Mouse (Mus musculus): Measurements from ENCODE around the gene Lrrfip1. TPM values are rescaled to one million over a fixed set of nuclear protein-coding genes. Genes with fewer than 3 reads are reported as not detected.

Lrrfip1 gene
- polyA plus RNA-seq, 1 experiment from 2014 or later, result 26.2 TPM

DNA sequence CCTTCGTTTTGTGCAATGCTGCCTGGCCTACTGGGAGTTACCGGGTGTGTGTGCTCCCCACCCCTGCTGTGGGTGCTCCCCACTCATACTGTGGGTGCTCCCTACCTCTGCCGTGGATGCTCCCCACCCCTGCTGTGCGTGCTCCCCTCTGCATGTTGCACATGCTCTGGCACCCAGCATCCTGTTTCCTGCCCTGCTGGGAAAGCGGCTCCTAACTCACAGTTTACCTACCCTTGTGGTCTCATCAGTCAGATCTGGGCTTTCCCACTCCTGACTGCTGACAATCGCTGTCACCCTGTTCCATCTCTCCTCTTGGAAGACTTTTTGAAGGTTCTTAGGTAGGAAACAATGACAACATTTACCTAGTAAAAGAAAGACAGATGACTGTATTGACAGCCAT is 91.9 kb downstream of the Lrrfip1 start:
- Histone ChIP-seq H3K27ac (replicated peaks; ENCODE audit: low read depth, low read length) (no peak overlapping the region), H3K4me2 (ENCODE audit: low read depth, severe bottlenecking) (no peak overlapping the region), H3K9ac (ENCODE audit: low read length) (no peak overlapping the region), H3K9me3 (ENCODE audit: control insufficient read depth, low read length) (no peaks in the 10 kb centered on the region), H3K4me3 (ENCODE audit: low read depth, low read length) (no peak overlapping the region), H3K36me3 (ENCODE audit: control insufficient read depth, insufficient read depth, low read length) (no peaks in the 10 kb centered on the region), H3K4me1 (ENCODE audit: control insufficient read depth, insufficient read depth, low read length) (peaks cover 12% of the 10 kb centered on the region), H3K27me3 (ENCODE audit: control insufficient read depth, insufficient read depth, low read length) (no peaks in the 10 kb centered on the region)
- ATAC-seq (ENCODE audit: insufficient number of reproducible peaks, low FRiP score, low TSS enrichment, low read depth), result no peak
- DNase-seq (ENCODE audit: low spot score), result no peak
- 84% methylated on average over 6 of the region's 6 CpGs for WGBS

DNA sequence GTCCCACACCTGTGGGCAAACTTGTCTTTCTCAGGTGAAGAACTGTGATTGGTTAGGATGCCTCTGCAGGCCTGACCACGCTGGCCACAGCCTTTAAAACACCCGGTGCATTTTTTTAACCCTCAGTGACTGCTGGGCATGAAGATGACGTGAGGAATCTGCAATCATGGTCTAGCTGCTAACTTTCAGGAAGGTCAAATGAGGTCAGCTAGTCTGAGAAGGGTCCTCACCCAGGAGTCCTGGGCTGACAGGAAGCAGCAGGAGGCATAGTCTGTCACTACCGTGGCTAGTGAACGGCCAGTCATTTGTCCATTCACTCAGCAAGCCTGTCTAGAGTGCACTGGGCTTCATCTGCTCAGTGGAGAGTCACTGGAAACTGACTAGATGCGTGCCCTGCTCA is 93.9 kb downstream of the Lrrfip1 start:
- WGBS, result 37% methylated on average over 6 of the region's 6 CpGs
- Histone ChIP-seq H3K4me3 (ENCODE audit: low read depth, low read length) (no peak overlapping the region), H3K27me3 (ENCODE audit: control insufficient read depth, insufficient read depth, low read length) (no peaks in the 10 kb centered on the region), H3K27ac (replicated peaks; ENCODE audit: low read depth, low read length) (no peak overlapping the region), H3K4me2 (ENCODE audit: low read depth, severe bottlenecking) (no peak overlapping the region), H3K36me3 (ENCODE audit: control insufficient read depth, insufficient read depth, low read length) (no peaks in the 10 kb centered on the region), H3K4me1 (ENCODE audit: control insufficient read depth, insufficient read depth, low read length) (peaks cover 3% of the 10 kb centered on the region; the same call in 1 of the 2 replicates), H3K9me3 (ENCODE audit: control insufficient read depth, low read length) (no peaks in the 10 kb centered on the region), H3K9ac (ENCODE audit: low read length) (no peak overlapping the region)
- DNase-seq (ENCODE audit: low spot score) (no peak), ATAC-seq (ENCODE audit: insufficient number of reproducible peaks, low FRiP score, low TSS enrichment, low read depth) (no peak)

DNA sequence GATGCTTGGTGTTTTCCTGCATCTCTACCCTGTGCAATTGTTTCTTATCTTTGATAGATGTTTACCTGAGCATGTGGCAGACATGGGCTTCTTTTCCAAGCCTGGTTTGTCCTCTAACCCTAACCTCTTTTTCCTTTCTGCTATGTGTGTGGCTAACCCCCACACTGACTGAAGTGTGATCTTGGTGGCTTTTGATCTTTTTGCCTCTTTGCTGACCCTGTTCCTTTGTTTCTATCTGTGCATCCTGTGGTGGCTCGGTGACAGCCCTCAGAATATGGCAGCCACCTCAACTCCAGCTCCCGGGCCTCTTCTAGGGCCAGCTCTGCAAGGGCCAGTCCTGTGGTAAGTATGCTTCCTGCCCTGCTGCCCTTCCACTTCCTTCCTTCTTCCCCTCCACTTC is 94.8 kb downstream of the Lrrfip1 start:
- no peak for DNase-seq (ENCODE audit: low spot score)
- no peak overlapping the region for H3K4me2 ChIP-seq (ENCODE audit: low read depth, severe bottlenecking)
- H3K27ac ChIP-seq (replicated peaks; ENCODE audit: low read depth, low read length), result no peak overlapping the region

DNA sequence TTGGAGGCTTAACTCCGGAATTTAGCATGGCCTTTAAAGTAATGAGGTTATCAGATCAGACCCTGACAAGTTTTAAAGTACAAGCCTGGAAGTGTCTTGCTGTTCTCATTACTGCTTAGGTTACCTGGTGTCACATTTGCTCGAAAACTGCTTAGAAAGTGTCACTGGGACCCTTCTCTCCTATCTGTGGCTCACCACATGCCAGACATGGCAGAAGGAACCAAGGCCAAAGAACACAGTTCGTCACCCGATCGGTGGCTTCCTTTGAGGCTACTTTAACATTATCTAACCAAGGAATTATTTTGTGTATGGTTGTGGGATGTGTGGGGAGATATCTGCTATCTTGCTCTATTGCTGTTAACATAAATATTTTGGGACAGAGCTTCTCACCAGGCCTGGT is 95.5 kb downstream of the Lrrfip1 start:
- Histone ChIP-seq H3K9me3 (ENCODE audit: control insufficient read depth, low read length) (no peaks in the 10 kb centered on the region), H3K4me3 (ENCODE audit: low read depth, low read length) (no peak overlapping the region), H3K9ac (ENCODE audit: low read length) (no peak overlapping the region), H3K4me2 (ENCODE audit: low read depth, severe bottlenecking) (no peak overlapping the region), H3K4me1 (ENCODE audit: control insufficient read depth, insufficient read depth, low read length) (peaks cover 3% of the 10 kb centered on the region; the same call in 1 of the 2 replicates), H3K36me3 (ENCODE audit: control insufficient read depth, insufficient read depth, low read length) (no peaks in the 10 kb centered on the region), H3K27me3 (ENCODE audit: control insufficient read depth, insufficient read depth, low read length) (no peaks in the 10 kb centered on the region), H3K27ac (replicated peaks; ENCODE audit: low read depth, low read length) (no peak overlapping the region)
- 85% methylated on average over 5 of the region's 5 CpGs for WGBS
- DNase-seq (ENCODE audit: low spot score) (no peak), ATAC-seq (ENCODE audit: insufficient number of reproducible peaks, low FRiP score, low TSS enrichment, low read depth) (no peak)

More for the DNA sequence above, 94.8 kb downstream of the Lrrfip1 start:
- H3K36me3 ChIP-seq (ENCODE audit: control insufficient read depth, insufficient read depth, low read length), result no peaks in the 10 kb centered on the region
- 64% methylated on average over 2 of the region's 2 CpGs for WGBS
- H3K4me3 ChIP-seq (ENCODE audit: low read depth, low read length), result no peak overlapping the region
- H3K9ac ChIP-seq (ENCODE audit: low read length), result no peak overlapping the region
- H3K4me1 ChIP-seq (ENCODE audit: control insufficient read depth, insufficient read depth, low read length), result peaks cover 3% of the 10 kb centered on the region; the same call in 1 of the 2 replicates
- H3K27me3 ChIP-seq (ENCODE audit: control insufficient read depth, insufficient read depth, low read length), result no peaks in the 10 kb centered on the region
- ATAC-seq (ENCODE audit: insufficient number of reproducible peaks, low FRiP score, low TSS enrichment, low read depth), result no peak
- H3K9me3 ChIP-seq (ENCODE audit: control insufficient read depth, low read length), result no peaks in the 10 kb centered on the region

DNA sequence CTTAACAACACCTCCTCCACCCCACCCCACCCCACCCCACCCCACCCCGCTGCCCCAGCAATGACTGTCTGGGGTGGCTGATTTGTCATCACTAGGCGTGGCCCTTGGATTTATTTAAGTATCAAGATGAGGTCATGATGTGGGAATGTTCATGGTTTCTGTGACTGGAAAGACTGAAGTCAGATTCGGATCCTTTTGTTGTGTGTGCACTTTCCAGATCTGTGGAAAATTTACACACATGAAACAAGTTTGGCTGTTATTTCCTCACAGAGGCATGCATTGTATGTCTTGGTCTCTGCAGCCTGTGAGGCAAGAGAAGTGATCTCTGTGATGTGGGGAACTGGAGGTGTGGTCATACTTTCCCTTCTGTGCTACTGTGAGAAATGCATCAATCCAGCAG is 96.7 kb downstream of the Lrrfip1 start:
- 76% methylated on average over 3 of the region's 3 CpGs for WGBS
- Histone ChIP-seq H3K27ac (replicated peaks; ENCODE audit: low read depth, low read length) (no peak overlapping the region), H3K4me3 (ENCODE audit: low read depth, low read length) (no peak overlapping the region), H3K9ac (ENCODE audit: low read length) (no peak overlapping the region), H3K4me1 (ENCODE audit: control insufficient read depth, insufficient read depth, low read length) (peaks cover 3% of the 10 kb centered on the region; the same call in 1 of the 2 replicates), H3K4me2 (ENCODE audit: low read depth, severe bottlenecking) (no peak overlapping the region), H3K9me3 (ENCODE audit: control insufficient read depth, low read length) (no peaks in the 10 kb centered on the region), H3K27me3 (ENCODE audit: control insufficient read depth, insufficient read depth, low read length) (no peaks in the 10 kb centered on the region), H3K36me3 (ENCODE audit: control insufficient read depth, insufficient read depth, low read length) (no peaks in the 10 kb centered on the region)
- DNase-seq (ENCODE audit: low spot score) (no peak), ATAC-seq (ENCODE audit: insufficient number of reproducible peaks, low FRiP score, low TSS enrichment, low read depth) (no peak)

DNA sequence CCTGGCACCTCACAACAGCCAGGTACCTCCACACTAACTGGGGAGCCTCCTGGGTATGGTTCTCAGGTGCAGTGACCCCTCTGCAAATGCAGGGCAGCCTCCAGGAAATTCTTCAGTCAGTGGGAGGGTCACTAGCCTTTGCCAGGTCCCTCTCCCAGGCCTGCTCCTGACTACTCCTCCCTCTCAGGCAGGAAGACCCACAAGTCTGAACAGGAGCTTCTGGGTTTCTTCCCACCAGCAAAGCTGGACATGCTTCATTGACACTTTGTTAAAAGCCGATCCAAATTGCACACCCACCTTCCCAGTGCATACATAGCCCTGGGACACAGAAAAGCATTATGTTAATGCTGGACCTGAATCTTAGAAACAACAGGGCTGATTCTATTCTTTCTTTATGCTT is 97.3 kb downstream of the Lrrfip1 start:
- Histone ChIP-seq H3K4me3 (ENCODE audit: low read depth, low read length) (no peak overlapping the region), H3K27me3 (ENCODE audit: control insufficient read depth, insufficient read depth, low read length) (no peaks in the 10 kb centered on the region), H3K36me3 (ENCODE audit: control insufficient read depth, insufficient read depth, low read length) (no peaks in the 10 kb centered on the region), H3K9me3 (ENCODE audit: control insufficient read depth, low read length) (no peaks in the 10 kb centered on the region), H3K4me1 (ENCODE audit: control insufficient read depth, insufficient read depth, low read length) (peaks cover 3% of the 10 kb centered on the region; the same call in 1 of the 2 replicates), H3K9ac (ENCODE audit: low read length) (no peak overlapping the region), H3K27ac (replicated peaks; ENCODE audit: low read depth, low read length) (no peak overlapping the region), H3K4me2 (ENCODE audit: low read depth, severe bottlenecking) (no peak overlapping the region)
- DNase-seq (ENCODE audit: low spot score), result no peak
- ATAC-seq (ENCODE audit: insufficient number of reproducible peaks, low FRiP score, low TSS enrichment, low read depth), result no peak
- WGBS, result 76% methylated on average over 1 of the region's 1 CpGs

DNA sequence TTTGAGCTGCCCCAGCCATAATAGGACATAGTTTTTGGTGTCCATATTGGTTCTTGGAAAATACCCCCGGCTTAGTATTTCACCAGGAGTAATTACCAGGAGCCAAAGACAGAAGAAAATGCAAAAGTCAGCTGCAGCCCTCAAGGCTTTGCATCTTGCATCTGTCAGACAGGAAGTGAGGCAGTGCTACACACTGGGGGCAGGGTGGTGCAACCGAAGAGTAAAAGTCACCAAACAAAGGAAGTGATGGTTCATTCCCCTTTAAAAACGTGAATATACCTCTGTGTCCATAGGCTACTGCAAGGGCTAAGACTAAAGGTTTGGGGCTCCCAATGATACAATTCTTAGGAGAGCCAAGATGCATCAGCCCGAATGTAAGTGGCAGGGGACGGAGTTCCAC is 98.0 kb downstream of the Lrrfip1 start:
- H3K4me1 ChIP-seq (ENCODE audit: control insufficient read depth, insufficient read depth, low read length), result peaks cover 3% of the 10 kb centered on the region; the same call in 1 of the 2 replicates
- H3K27ac ChIP-seq (replicated peaks; ENCODE audit: low read depth, low read length), result no peak overlapping the region
- ATAC-seq (ENCODE audit: insufficient number of reproducible peaks, low FRiP score, low TSS enrichment, low read depth) (no peak), DNase-seq (ENCODE audit: low spot score) (no peak)
- no peaks in the 10 kb centered on the region for H3K36me3 ChIP-seq (ENCODE audit: control insufficient read depth, insufficient read depth, low read length)
- 73% methylated on average over 5 of the region's 5 CpGs for WGBS
- no peak overlapping the region for H3K4me3 ChIP-seq (ENCODE audit: low read depth, low read length)
- no peak overlapping the region for H3K9ac ChIP-seq (ENCODE audit: low read length)
- no peaks in the 10 kb centered on the region for H3K9me3 ChIP-seq (ENCODE audit: control insufficient read depth, low read length)
- no peaks in the 10 kb centered on the region for H3K27me3 ChIP-seq (ENCODE audit: control insufficient read depth, insufficient read depth, low read length)
- H3K4me2 ChIP-seq (ENCODE audit: low read depth, severe bottlenecking), result no peak overlapping the region

DNA sequence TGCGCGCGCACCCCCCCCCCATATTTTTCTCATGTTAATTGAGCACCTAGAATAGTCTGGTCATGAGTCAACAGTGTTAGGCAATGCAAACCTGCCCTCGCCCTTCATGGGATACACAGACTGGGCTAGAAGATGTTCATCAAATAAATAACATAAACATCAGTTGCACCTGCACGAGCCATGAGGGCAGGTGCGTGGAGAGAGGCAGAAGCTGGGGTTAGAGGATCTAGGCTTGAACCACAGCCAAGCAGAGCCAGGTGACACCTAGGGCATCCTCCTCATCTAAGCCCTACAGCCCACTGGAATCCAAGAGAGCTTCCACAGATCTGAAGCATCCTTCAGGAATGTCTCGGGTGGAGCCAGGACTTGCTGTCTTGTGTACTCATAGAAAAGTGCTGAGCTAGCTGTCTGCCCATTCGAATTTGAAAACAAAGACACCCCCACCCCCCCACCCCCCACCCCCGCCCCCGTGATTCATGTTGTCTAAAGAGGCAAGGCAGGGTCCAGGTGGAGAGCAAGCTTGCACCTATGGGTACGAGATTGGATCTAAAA is 98.8 kb downstream of the Lrrfip1 start:
- Histone ChIP-seq H3K36me3 (ENCODE audit: control insufficient read depth, insufficient read depth, low read length) (no peaks in the 10 kb centered on the region), H3K4me1 (ENCODE audit: control insufficient read depth, insufficient read depth, low read length) (peaks cover 3% of the 10 kb centered on the region; the same call in 1 of the 2 replicates), H3K27me3 (ENCODE audit: control insufficient read depth, insufficient read depth, low read length) (no peaks in the 10 kb centered on the region), H3K4me2 (ENCODE audit: low read depth, severe bottlenecking) (no peak overlapping the region), H3K27ac (replicated peaks; ENCODE audit: low read depth, low read length) (no peak overlapping the region), H3K4me3 (ENCODE audit: low read depth, low read length) (no peak overlapping the region), H3K9me3 (ENCODE audit: control insufficient read depth, low read length) (no peaks in the 10 kb centered on the region), H3K9ac (ENCODE audit: low read length) (no peak overlapping the region)
- ATAC-seq (ENCODE audit: insufficient number of reproducible peaks, low FRiP score, low TSS enrichment, low read depth) (no peak), DNase-seq (ENCODE audit: low spot score) (no peak)
- 89% methylated on average over 11 of the region's 11 CpGs for WGBS

DNA sequence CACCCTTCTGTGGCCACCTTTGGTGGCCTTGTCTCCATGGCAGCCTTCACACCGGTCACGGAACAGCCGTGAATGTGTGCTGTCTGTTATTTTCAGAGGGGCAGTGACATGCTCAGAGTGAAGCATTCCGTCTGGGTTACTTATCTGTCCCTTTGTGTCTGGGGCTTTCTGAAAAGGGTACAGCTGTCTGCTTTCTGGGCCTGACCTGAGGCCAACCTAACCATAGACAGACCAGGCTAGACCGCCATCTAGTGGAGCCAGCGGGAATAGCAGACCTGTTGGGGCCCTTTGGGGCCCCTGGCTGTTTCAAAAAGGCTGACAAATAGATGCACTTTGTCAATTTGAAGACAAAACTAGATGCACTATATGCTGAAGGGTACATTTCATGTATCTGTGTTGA is 100.3 kb downstream of the Lrrfip1 start:
- H3K36me3 ChIP-seq (ENCODE audit: control insufficient read depth, insufficient read depth, low read length), result no peaks in the 10 kb centered on the region
- no peak overlapping the region for H3K4me3 ChIP-seq (ENCODE audit: low read depth, low read length)
- H3K4me1 ChIP-seq (ENCODE audit: control insufficient read depth, insufficient read depth, low read length), result peaks cover 3% of the 10 kb centered on the region; the same call in 1 of the 2 replicates
- DNase-seq (ENCODE audit: low spot score) (peak; percentile 82), ATAC-seq (ENCODE audit: insufficient number of reproducible peaks, low FRiP score, low TSS enrichment, low read depth) (no peak)
- 28% methylated on average over 6 of the region's 6 CpGs for WGBS
- no peak overlapping the region for H3K4me2 ChIP-seq (ENCODE audit: low read depth, severe bottlenecking)
- no peaks in the 10 kb centered on the region for H3K9me3 ChIP-seq (ENCODE audit: control insufficient read depth, low read length)
- H3K27me3 ChIP-seq (ENCODE audit: control insufficient read depth, insufficient read depth, low read length), result no peaks in the 10 kb centered on the region
- H3K27ac ChIP-seq (replicated peaks; ENCODE audit: low read depth, low read length), result no peak overlapping the region
- H3K9ac ChIP-seq (ENCODE audit: low read length), result peak overlapping the region; percentile 9; the same call in 1 of the 2 replicates
